16 mouse cellular contexts compared by ENCODE assay signal in the genomic region with DNA sequence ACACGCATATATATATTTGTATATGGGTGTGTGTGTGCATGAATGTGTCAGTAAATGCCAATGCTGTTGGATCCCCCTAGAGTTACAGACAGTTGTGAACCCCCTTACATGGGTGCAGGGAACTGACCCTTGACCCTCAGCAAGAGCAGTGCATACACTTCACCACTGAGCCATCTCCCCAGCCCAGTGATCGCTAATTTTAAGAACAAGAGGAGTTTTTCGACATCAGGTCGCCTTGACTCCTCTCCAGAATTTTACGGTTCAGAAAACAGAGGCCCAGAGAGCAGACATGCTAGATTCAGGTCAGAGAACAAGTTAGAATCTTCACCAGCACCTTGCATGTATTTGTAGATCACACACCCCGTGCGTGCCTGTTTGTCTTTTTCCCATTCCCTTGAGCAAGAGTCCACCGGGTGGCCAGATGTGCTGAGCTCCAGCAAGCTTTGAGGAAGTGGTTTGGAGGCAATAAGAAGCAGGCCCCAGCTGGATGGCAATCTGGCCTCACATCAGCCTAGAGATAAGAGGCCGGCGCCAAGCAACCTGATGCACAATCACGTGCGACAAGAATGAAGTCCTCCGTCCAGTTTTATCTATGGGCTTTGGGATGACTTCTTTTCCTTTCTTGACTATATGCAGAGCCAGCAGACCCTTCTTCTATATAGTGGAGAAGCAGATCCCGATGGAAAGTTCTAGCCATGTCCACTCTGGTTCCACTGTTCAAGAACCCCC. TPM values are rescaled to one million over a fixed set of nuclear protein-coding genes. Genes with fewer than 3 reads are reported as not detected.
"Had no signal": no experiment of that assay in that cellular context is flagged by ENCODE, and none has a peak within 500 bp of the region (broad histone marks: within the 10 kb centered on the region; RNA-seq: fewer than 3 reads in every experiment).

No protein-coding gene starts in this region.

- H3K27me3 ChIP-seq: limb, embryonic 12.5 days; liver, embryonic 13.5 days; lung, embryonic 15.5 days; midbrain, embryonic 13.5 days; neural tube, embryonic 15.5 days had no signal

- H3K4me1 ChIP-seq: liver, embryonic 13.5 days; lung, embryonic 15.5 days; neural tube, embryonic 15.5 days had no signal

- H3K27ac ChIP-seq: limb, embryonic 12.5 days; liver, embryonic 13.5 days; lung, embryonic 15.5 days; macrophage; midbrain, embryonic 13.5 days; neural tube, embryonic 15.5 days had no signal

- ATAC-seq: liver, postnatal 0 days; midbrain, embryonic 13.5 days had no signal

- H3K9ac ChIP-seq: limb, embryonic 12.5 days; liver, embryonic 13.5 days; liver, postnatal 0 days; lung, embryonic 15.5 days; midbrain, embryonic 13.5 days; neural tube, embryonic 15.5 days had no signal

- H3K4me3 ChIP-seq: limb, embryonic 12.5 days; liver, embryonic 13.5 days; lung, embryonic 15.5 days; midbrain, embryonic 13.5 days; myocyte; neural tube, embryonic 15.5 days had no signal

- H3K9me3 ChIP-seq: limb, embryonic 12.5 days; liver, embryonic 13.5 days; lung, embryonic 15.5 days; midbrain, embryonic 13.5 days; neural tube, embryonic 15.5 days had no signal

- H3K4me2 ChIP-seq: limb, embryonic 12.5 days; liver, embryonic 13.5 days; lung, embryonic 15.5 days; midbrain, embryonic 13.5 days; neural tube, embryonic 15.5 days had no signal

- H3K36me3 ChIP-seq: limb, embryonic 12.5 days; liver, embryonic 13.5 days; lung, embryonic 15.5 days; midbrain, embryonic 13.5 days; neural tube, embryonic 15.5 days had no signal

- DNase-seq: kidney, postnatal 10 days; layer of hippocampus, postnatal 36 days; liver; liver, embryonic 13.5 days; liver, postnatal 0 days; lung, postnatal 14 days; right cerebral cortex, adult 18-20 months; right cerebral cortex, postnatal 25 days; thymus, postnatal 36 days had no signal

RNA-seq across cellular contexts. Expression of a gene that starts 33.1 kb away (rescaled TPM):
- total RNA-seq: megakaryocyte-erythroid progenitor cell, adult 5-6 weeks had no signal
